In the genomic region with DNA sequence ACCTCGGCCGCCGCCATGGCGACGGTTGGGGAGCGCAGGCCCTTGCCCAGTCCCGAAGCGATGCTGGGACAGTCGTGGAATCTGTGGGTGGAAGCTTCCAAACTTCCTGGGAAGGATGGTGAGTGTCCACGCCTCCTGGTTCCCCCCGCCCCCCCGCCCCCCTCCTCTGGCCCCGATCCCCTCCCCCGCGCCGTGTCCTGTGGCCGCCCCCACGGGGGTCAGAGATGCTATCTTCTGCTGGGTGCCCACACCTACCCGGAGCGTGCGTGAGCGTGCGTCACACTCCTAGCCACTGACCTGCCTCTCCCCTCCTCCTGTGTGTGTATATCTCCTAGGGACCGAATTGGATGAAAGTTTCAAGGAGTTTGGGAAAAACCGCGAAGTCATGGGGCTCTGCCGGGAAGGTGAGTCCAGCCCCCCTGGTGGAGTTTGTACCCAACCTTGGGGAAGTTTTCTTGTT, we compare ENCODE assay signal across 8 mouse cellular contexts. TPM values are rescaled to one million over a fixed set of nuclear protein-coding genes. Genes with fewer than 3 reads are reported as not detected.
DNase-seq lines count a peak whose midpoint lies in the region; ATAC-seq lines count a peak whose summit lies in the region.

No protein-coding gene starts in this region.

- H3K9ac ChIP-seq in forebrain, embryonic 13.5 days, result peak overlapping the region; percentile 97
- peak overlapping the region; percentile 98 for H3K9ac ChIP-seq in midbrain, embryonic 13.5 days (replicated peaks)

- H3K4me1 ChIP-seq in forebrain, embryonic 13.5 days, result peaks cover 23% of the 10 kb centered on the region
- peaks cover 13% of the 10 kb centered on the region for H3K4me1 ChIP-seq in limb, embryonic 10.5 days
- peaks cover 16% of the 10 kb centered on the region for H3K4me1 ChIP-seq in midbrain, embryonic 13.5 days (replicated peaks)

- ATAC-seq in frontal cortex, adult (ENCODE audit: low TSS enrichment), result peak; percentile 38; the same call in 1 of the 2 replicates
- ATAC-seq in forebrain, embryonic 13.5 days, result peak; percentile 66
- ATAC-seq in midbrain, embryonic 13.5 days, result peak; percentile 79

- H3K27me3 ChIP-seq in forebrain, embryonic 13.5 days, result no peaks in the 10 kb centered on the region
- H3K27me3 ChIP-seq in limb, embryonic 10.5 days (ENCODE audit: low read depth, poor library complexity, severe bottlenecking), result no peaks in the 10 kb centered on the region
- H3K27me3 ChIP-seq in midbrain, embryonic 13.5 days, result no peaks in the 10 kb centered on the region

- DNase-seq in frontal cortex, postnatal 36 days (ENCODE audit: low spot score in 2 of 2), result no peak
- DNase-seq in urinary bladder, postnatal 14 days (ENCODE audit: low spot score), result peak; percentile 49
- DNase-seq in urinary bladder, postnatal 10 days (ENCODE audit: low spot score), result no peak
- no peak for DNase-seq in limb, embryonic 10.5 days (ENCODE audit: low spot score)
- DNase-seq in adipocyte (ENCODE audit: low spot score), result no peak

- H3K4me3 ChIP-seq in forebrain, embryonic 13.5 days, result peak overlapping the region; percentile 81
- peak overlapping the region; percentile 84 for H3K4me3 ChIP-seq in limb, embryonic 10.5 days
- H3K4me3 ChIP-seq in midbrain, embryonic 13.5 days (replicated peaks), result peak overlapping the region; percentile 84

- peaks cover 6% of the 10 kb centered on the region; the same call in 1 of the 2 replicates for H3K36me3 ChIP-seq in forebrain, embryonic 13.5 days (ENCODE audit: poor library complexity, severe bottlenecking)
- peaks cover 12% of the 10 kb centered on the region for H3K36me3 ChIP-seq in limb, embryonic 10.5 days
- H3K36me3 ChIP-seq in midbrain, embryonic 13.5 days, result no peaks in the 10 kb centered on the region

- H3K9me3 ChIP-seq in forebrain, embryonic 13.5 days (replicated peaks), result no peaks in the 10 kb centered on the region
- H3K9me3 ChIP-seq in limb, embryonic 10.5 days (replicated peaks), result no peaks in the 10 kb centered on the region
- H3K9me3 ChIP-seq in midbrain, embryonic 13.5 days, result no peaks in the 10 kb centered on the region

- peak overlapping the region; percentile 85 for H3K4me2 ChIP-seq in forebrain, embryonic 13.5 days
- H3K4me2 ChIP-seq in midbrain, embryonic 13.5 days (replicated peaks), result peak overlapping the region; percentile 88

- 1% methylated on average over 25 of the region's 27 CpGs for WGBS in forebrain, embryonic 13.5 days
- 0% methylated on average over 24 of the region's 27 CpGs for whole genome bisulfite sequencing in limb, embryonic 10.5 days
- 1% methylated on average over 22 of the region's 27 CpGs for whole genome bisulfite sequencing in midbrain, embryonic 13.5 days

- peak overlapping the region; percentile 99 for H3K27ac ChIP-seq in forebrain, embryonic 13.5 days
- H3K27ac ChIP-seq in limb, embryonic 10.5 days, result peak overlapping the region; percentile 98
- H3K27ac ChIP-seq in midbrain, embryonic 13.5 days, result peak overlapping the region; percentile 99

RNA-seq across cellular contexts. Expression of a gene that starts 51.6 kb away (rescaled TPM):
- 220 and 233 TPM in 2 replicates for polyA plus RNA-seq in forebrain, embryonic 13.5 days (2015; fragmentation: Nextera tagmentation; extraction: Ambion mirVana)
- 220 and 221 TPM in 2 replicates for polyA plus RNA-seq in limb, embryonic 10.5 days (2016; fragmentation: Nextera tagmentation; extraction: Ambion mirVana)
- 196 and 215 TPM in 2 replicates for polyA plus RNA-seq in midbrain, embryonic 13.5 days (2015; fragmentation: Nextera tagmentation; extraction: Ambion mirVana)

RNA-seq across cellular contexts. Expression of a gene that starts 52.0 kb away (rescaled TPM):
- polyA plus RNA-seq in forebrain, embryonic 13.5 days (2015; fragmentation: Nextera tagmentation; extraction: Ambion mirVana), result 4.2 and 5.9 TPM in 2 replicates
- polyA plus RNA-seq in limb, embryonic 10.5 days (2016; fragmentation: Nextera tagmentation; extraction: Ambion mirVana), result 2.6 and 3.0 TPM in 2 replicates
- 3.4 and 3.8 TPM in 2 replicates for polyA plus RNA-seq in midbrain, embryonic 13.5 days (2015; fragmentation: Nextera tagmentation; extraction: Ambion mirVana)
